Mouse (Mus musculus) lung, embryonic 16.5 days (tissue): ENCODE results near the gene 1700014D04Rik. TPM values are rescaled to one million over a fixed set of nuclear protein-coding genes. Genes with fewer than 3 reads are reported as not detected.

ENCODE experiments used
- ATAC-seq: fragments of 200-750 bp; cut with Nextera tagmentation; 2 replicates; pipeline ENCODE4 v1.8.0; 2017; ENCODE audit warnings: low read depth, mild to moderate bottlenecking, moderate library complexity
- H3K27ac ChIP-seq: fragments of 300-500 bp; sonication (generic); 2 replicates; pipeline ENCODE4 v1.5.1; 2014; ENCODE audit warnings: mild to moderate bottlenecking, control low read depth, low read length
- H3K27me3 ChIP-seq: fragments of 300-500 bp; sonication (generic); 2 replicates; pipeline ENCODE4 v1.6.1; 2014; ENCODE audit warnings: low read depth, low read length, mixed read lengths; ENCODE audit not compliant: control insufficient read depth, insufficient read depth
- H3K36me3 ChIP-seq: fragments of 300-500 bp; sonication (generic); 2 replicates; pipeline ENCODE4 v1.6.1; 2014; ENCODE audit warnings: low read length; ENCODE audit not compliant: control insufficient read depth, insufficient read depth
- H3K4me1 ChIP-seq: fragments of 300-500 bp; sonication (generic); replicated peaks from 2 replicates; pipeline ENCODE4 v1.6.1; 2014; ENCODE audit warnings: low read length, mixed read lengths; ENCODE audit not compliant: control insufficient read depth, insufficient read depth
- H3K4me2 ChIP-seq: fragments of 300-500 bp; sonication (generic); 2 replicates; pipeline ENCODE4 v1.6.1; 2014; ENCODE audit warnings: low read depth, low read length, control low read depth
- H3K4me3 ChIP-seq: fragments of 300-500 bp; sonication (generic); 2 replicates; pipeline ENCODE4 v1.5.1; 2014; ENCODE audit warnings: mild to moderate bottlenecking, low read length, control low read depth
- H3K9ac ChIP-seq: fragments of 300-500 bp; sonication (generic); 2 replicates; pipeline ENCODE4 v1.6.1; 2014; ENCODE audit warnings: low read length, control low read depth
- H3K9me3 ChIP-seq: fragments of 300-500 bp; sonication (generic); 2 replicates; pipeline ENCODE4 v1.6.1; 2016; ENCODE audit warnings: low read length; ENCODE audit not compliant: control insufficient read depth
- WGBS: fragments of 180-500 bp; shearing (Covaris S2); extraction: QIAGEN DNeasy Blood & Tissue Kit; methylation state at CpG from one replicate; pipeline ENCODE4 v1.1.7; 2014; 5-methylcytosine and 5-hydroxymethylcytosine counted together
- polyA plus RNA-seq: library from polyadenylated mRNA; unstranded; fragments of >200 nt; fragmentation: Nextera tagmentation; extraction: Ambion mirVana; gene quantifications from 2 replicates; pipeline ENCODE4 v1.2.1, GENCODE M21; 2015

1700014D04Rik gene
- polyA plus RNA-seq, 1 experiment from 2014 or later = 0.24 TPM

DNA sequence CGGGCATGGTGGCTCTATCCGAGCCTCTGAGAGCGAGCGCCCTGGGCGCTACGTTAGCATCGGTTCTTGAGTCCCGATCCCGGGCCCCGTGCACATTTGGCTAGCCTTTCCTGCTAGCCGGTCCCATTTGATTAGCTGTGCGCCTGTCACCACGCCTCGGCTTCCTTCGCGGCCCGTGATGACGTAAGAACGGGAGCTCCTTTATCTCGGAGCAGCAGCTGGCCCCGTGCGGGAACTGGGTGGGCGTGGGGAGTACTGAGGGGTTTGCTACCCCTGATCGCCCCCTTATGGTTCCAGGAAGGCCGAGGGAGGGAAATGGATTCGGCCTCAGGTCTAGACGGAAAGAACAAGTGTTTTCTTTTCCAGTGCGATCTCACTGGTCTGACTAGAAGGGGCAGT lies 23.6 kb upstream of the 1700014D04Rik start:
- Histone ChIP-seq H3K4me2 (peak overlapping the region; percentile 82), H3K9me3 (no peaks in the 10 kb centered on the region), H3K4me3 (peak overlapping the region; percentile 88), H3K36me3 (peaks cover 5% of the 10 kb centered on the region; the same call in 1 of the 2 replicates), H3K4me1 (peaks cover 41% of the 10 kb centered on the region), H3K9ac (peak overlapping the region; percentile 80), H3K27ac (peak overlapping the region; percentile 99), H3K27me3 (no peaks in the 10 kb centered on the region)
- under 1% methylated on average over 28 of the region's 28 CpGs for WGBS
- ATAC-seq = peak; percentile 73

DNA sequence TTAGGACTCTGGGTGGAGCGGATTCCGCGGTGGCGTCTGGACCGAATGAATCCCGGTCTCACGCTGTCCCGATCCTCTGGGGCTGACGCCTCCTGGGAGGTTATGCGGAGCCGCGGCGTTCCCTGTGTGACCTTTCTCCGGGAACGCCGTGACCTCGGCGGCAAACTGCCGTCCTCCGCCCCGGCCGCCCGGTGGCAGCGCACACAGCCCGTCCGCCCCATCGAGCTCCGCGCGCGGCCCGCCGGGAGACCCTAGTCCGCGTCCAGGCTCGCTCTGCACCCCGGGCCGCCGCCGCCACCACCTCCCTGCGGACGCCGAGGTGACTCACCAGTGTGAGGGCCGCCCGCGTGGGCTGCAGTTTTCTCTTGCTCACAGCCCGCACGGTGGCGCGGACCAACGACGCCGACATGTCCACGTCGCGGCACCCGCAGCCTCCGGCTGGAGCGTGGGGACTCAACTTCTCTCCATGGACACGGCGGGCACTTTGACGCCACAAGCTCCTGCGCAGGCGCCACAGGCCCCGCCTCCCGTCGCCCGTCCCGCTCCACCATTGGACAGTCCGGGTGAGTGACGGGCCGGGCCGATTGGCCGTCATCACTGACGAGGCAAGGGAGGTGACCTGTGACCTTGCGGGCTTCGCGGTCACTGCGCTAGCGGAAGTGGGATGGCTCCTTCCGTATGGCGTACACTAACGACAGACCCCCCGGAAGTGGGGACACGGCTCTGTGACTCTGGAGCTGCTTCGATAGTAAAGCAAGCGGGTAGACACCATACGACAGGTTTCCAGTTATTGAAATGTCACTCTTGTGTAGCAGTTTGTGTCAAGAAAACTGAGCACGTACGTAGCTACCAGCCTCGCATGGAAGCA lies 23.0 kb upstream of the 1700014D04Rik start, which contains the start of gene Isca1:
Gene Isca1, minus strand, starts transcription at position 515 of the 868 bp plus-strand sequence.
- peak within 1 kb of the TSS; percentile 91 for H3K9ac ChIP-seq
- peaks cover 5% of the 10 kb centered on the region; the same call in 1 of the 2 replicates for H3K36me3 ChIP-seq
- H3K4me2 ChIP-seq = peak within 1 kb of the TSS; percentile 82
- H3K27me3 ChIP-seq = no peaks in the 10 kb centered on the region
- H3K4me1 ChIP-seq = peaks cover 41% of the 10 kb centered on the region
- H3K27ac ChIP-seq = peak within 1 kb of the TSS; percentile 99
- peak within 1 kb of the TSS; percentile 88 for H3K4me3 ChIP-seq
- ATAC-seq = peak; percentile 95
- H3K9me3 ChIP-seq = no peaks in the 10 kb centered on the region
- under 1% methylated on average over 88 of the region's 91 CpGs for WGBS

DNA sequence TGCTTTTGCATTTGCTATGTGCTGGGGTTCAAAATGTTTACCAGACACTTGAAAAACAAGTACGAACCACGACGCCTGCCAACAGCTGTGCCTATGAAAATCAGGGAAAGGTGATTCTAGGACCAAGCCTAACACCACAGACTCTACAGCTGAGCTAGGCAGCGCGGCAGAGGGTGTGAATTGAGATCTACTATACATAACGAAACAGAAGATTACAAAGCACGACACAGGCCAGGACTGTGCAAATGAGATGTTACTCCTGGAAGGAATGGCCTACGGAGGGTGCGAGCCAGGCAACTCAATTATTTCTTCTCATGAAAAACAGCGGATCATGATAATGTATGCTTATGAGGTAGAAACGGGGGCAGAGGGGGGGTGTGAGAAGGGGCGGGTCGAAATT lies 22.0 kb upstream of the 1700014D04Rik start:
- peak overlapping the region; percentile 88 for H3K4me3 ChIP-seq
- H3K4me2 ChIP-seq = peak overlapping the region; percentile 78
- H3K4me1 ChIP-seq = peaks cover 41% of the 10 kb centered on the region
- no peaks in the 10 kb centered on the region for H3K27me3 ChIP-seq
- 0 out of 2 replicates have a peak, but pooled peaks cover 2% of the 10 kb centered on the region for H3K36me3 ChIP-seq
- peak overlapping the region; percentile 91 for H3K9ac ChIP-seq
- H3K27ac ChIP-seq = peak overlapping the region; percentile 88; the same call in 1 of the 2 replicates
- ATAC-seq = no peak
- 18% methylated on average over 13 of the region's 13 CpGs for WGBS
- no peaks in the 10 kb centered on the region for H3K9me3 ChIP-seq

DNA sequence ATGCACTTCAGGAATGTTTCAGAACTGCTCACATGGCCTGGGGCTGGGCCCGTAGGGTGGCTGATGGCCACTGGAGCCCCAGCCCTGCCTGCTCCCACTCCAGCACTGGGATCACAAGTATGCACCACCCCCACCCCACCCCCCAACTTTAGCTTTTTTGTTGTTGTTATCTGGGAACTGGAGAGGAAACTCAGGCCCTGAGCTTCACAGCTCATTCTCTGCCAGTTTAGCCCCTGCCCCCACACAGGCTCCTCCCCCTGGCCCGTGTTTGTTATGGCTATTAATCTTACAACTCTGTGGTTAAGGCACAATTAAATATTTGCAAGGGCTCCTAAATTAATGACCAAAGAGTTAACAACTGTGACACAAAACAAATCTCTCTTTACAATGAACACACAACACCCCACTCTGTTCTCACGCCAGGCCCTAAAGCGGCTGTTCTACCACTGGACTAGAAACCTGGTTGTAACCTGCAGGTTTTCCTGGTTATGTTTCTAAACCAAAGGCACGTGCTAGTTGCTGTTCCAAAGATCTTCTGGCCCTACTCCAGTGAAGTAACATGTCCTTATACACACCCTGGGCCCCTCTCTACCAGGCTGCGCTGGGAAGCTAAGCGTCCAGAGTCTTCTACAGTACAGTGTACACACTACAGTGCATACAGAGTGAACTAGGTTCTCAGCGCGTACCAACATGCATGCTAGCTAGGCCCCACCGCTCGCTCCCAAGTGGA lies 20.4 kb upstream of the 1700014D04Rik start:
- Histone ChIP-seq H3K9ac (peak overlapping the region; percentile 30), H3K4me2 (peak overlapping the region; percentile 78), H3K36me3 (0 out of 2 replicates have a peak, but pooled peaks cover 5% of the 10 kb centered on the region), H3K27me3 (no peaks in the 10 kb centered on the region), H3K27ac (peak overlapping the region; percentile 77), H3K4me1 (peaks cover 41% of the 10 kb centered on the region), H3K4me3 (peak overlapping the region; percentile 88), H3K9me3 (no peaks in the 10 kb centered on the region)
- 49% methylated on average over 11 of the region's 11 CpGs for WGBS
- ATAC-seq = no peak

DNA sequence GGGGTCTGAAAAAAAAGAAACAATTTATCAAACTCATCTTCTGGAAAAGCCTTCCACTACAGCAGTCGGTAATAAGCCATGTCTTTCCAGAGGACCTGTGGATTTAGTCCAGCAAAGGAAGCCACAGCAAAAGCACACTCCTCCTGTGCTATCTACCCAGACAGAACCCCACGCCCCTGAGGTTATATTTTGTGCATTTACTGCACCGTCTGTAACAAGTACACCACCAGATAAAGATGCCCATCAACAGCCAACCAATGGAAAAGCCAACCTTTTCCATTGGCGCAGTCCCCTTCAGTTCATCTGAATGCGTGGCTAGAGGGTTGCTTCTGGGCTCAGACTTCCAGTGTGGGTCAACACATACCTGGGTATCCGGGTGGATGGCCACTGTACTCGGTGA lies 16.2 kb upstream of the 1700014D04Rik start:
- Histone ChIP-seq H3K9me3 (no peaks in the 10 kb centered on the region), H3K27ac (no peak overlapping the region), H3K4me1 (peaks cover 21% of the 10 kb centered on the region), H3K9ac (no peak overlapping the region), H3K36me3 (peaks cover 26% of the 10 kb centered on the region), H3K4me3 (no peak overlapping the region), H3K4me2 (no peak overlapping the region), H3K27me3 (no peaks in the 10 kb centered on the region)
- ATAC-seq = no peak
- WGBS = 82% methylated on average over 7 of the region's 7 CpGs

DNA sequence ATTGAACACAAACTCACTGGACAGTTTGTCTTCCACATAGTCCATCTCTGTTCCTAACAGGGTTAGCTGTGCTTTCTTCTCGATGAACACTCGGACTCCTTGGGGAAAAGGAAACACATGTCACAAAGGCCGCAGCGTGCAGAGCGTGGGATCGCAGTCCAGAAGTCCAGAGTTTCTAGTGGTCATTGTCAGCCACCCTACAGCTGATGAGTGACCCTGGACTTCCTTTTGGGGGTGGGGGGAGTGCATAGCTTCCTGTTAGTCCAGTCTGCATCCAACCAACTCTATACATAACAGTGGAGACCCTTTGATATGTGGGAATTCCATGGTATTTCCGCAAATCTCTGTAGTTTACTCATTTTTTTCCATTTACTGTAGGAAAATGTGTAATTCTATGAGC lies 10.4 kb upstream of the 1700014D04Rik start:
- Histone ChIP-seq H3K36me3 (peaks cover 30% of the 10 kb centered on the region), H3K9ac (no peak overlapping the region), H3K9me3 (no peaks in the 10 kb centered on the region), H3K4me1 (no peaks in the 10 kb centered on the region), H3K27me3 (no peaks in the 10 kb centered on the region), H3K4me2 (no peak overlapping the region), H3K4me3 (no peak overlapping the region), H3K27ac (no peak overlapping the region)
- ATAC-seq = peak; percentile 58
- WGBS = 73% methylated on average over 7 of the region's 7 CpGs

DNA sequence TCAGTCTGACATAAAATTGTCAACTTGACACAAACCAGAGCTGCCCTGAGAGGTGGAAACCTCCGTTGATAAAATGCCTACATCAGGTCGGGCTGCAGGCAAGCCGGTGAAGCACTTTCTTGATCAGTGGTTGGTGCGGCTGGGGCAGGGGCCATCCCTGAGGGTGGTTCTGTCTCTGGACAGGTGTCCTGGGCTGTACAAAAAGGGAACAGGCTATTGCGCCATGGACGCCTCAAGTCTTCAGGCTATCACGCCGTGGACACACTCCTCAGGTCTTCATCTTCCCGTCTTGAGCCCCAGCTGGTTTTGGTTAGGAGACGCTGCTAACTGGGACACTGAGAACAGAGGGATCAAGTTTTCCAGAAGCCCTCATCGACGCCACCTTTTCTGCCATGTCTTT lies 3.8 kb upstream of the 1700014D04Rik start:
- 72% methylated on average over 12 of the region's 12 CpGs for WGBS

DNA sequence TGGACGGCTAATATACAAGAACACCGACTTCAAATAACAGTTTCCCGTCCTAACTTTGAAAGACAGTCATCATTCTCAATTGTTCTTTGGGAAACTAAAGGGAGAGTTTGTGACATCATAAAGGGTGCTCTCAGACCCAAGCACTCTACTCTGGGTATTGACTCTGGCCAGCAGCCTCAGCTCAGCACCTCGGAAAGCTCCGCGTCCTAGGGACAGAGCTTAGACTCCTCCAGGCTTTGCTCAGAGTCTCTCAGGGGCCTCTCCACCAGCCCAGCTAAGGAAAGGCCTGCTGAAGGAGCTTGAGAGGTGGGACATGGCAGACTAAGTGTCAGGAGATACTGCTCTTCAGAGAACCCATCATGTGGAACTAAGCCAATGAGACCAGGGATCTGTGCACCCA lies 388 bp downstream of the 1700014D04Rik start:
- H3K27ac ChIP-seq = no peak overlapping the region
- no peak overlapping the region for H3K9ac ChIP-seq
- H3K36me3 ChIP-seq = no peaks in the 10 kb centered on the region
- H3K27me3 ChIP-seq = no peaks in the 10 kb centered on the region
- H3K9me3 ChIP-seq = no peaks in the 10 kb centered on the region
- H3K4me3 ChIP-seq = no peak overlapping the region
- 0 out of 2 replicates have a peak, but pooled peaks have one; percentile 47 for ATAC-seq
- no peaks in the 10 kb centered on the region for H3K4me1 ChIP-seq
- WGBS = 61% methylated on average over 5 of the region's 6 CpGs
- H3K4me2 ChIP-seq = no peak overlapping the region

More for the DNA sequence above, 3.8 kb upstream of the 1700014D04Rik start:
- Histone ChIP-seq H3K4me2 (no peak overlapping the region), H3K9ac (no peak overlapping the region), H3K9me3 (no peaks in the 10 kb centered on the region), H3K36me3 (no peaks in the 10 kb centered on the region; the same call in 1 of the 2 replicates), H3K4me3 (no peak overlapping the region), H3K27me3 (no peaks in the 10 kb centered on the region), H3K27ac (no peak overlapping the region), H3K4me1 (no peaks in the 10 kb centered on the region)
- no peak for ATAC-seq

DNA sequence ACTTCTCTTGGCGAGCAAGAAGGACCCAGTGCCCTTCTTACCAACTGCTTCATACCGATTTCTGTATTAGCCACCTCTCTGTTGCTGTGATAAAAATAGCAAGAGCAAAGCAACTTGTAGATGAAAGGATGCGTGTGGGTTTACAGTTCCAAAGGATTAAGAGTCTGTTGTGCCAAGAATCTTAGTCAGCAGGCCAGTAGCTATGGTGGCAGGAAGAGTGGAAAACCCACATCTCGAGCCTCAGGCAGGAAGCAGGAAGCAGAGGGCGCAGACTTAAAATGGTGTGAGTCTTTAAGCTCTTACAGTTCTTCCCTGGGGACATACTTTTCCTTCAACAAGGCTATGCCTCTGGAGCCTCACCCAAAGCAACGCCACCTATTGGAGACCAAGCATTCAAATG lies 1.1 kb downstream of the 1700014D04Rik start:
- WGBS = 68% methylated on average over 6 of the region's 6 CpGs

More for the DNA sequence above, 1.1 kb downstream of the 1700014D04Rik start:
- Histone ChIP-seq H3K36me3 (no peaks in the 10 kb centered on the region), H3K4me3 (no peak overlapping the region), H3K4me2 (no peak overlapping the region), H3K9me3 (no peaks in the 10 kb centered on the region), H3K9ac (no peak overlapping the region), H3K27me3 (no peaks in the 10 kb centered on the region), H3K4me1 (no peaks in the 10 kb centered on the region), H3K27ac (no peak overlapping the region)
- no peak for ATAC-seq
